Mouse (Mus musculus) cerebellum, adult 2 months (tissue): ENCODE data around the gene 1700092M07Rik.

Experiments
- CTCF ChIP-seq: fragments of 200-500 bp; IDR thresholded peaks from 2 replicates; pipeline ENCODE4 v1.5.1; 2011; ENCODE audit warnings: low read depth, mild to moderate bottlenecking, control low read depth, low read length, moderate library complexity, borderline replicate concordance; ENCODE audit not compliant: insufficient read depth
- POLR2A ChIP-seq: fragments of 200-500 bp; IDR thresholded peaks from 2 replicates; pipeline ENCODE4 v1.6.1; 2011; ENCODE audit warnings: low read length, control low read depth, borderline replicate concordance; ENCODE audit not compliant: insufficient read depth

- TF ChIP-seq CTCF: no peak
- TF ChIP-seq POLR2A: no peak
Observed at GRCm38 (mm10) chr19:8691871-8692539, 48.5 kb upstream of the 1700092M07Rik start.
